Mouse (Mus musculus): ENCODE measurements at regions not wholly inside any gene's neighbourhood (a gene's known extent, or its start where the extent isn't known, plus 50 kb on each side); places are given as distances from the start of the nearest gene placed in this dataset.

DNA sequence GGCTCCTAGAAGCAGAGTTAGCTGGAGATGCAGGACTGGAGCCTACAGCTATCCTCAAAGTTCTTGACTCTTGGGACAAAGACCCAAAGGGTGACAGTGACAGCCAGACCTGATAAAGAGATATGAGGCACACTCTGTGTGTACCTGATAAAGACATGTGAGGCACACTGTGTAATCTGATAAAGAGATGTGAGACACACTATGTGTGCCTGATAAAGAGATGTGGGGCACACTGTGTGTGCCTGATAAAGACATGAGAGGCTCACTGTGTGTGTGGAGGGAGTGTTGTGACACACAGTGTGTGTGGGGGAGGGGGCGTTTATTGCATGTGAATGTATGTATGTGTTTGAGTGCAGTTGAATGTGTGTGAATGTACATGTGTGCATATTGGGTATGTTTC is 97.8 kb upstream of the Habp2 start:
- TF ChIP-seq CTCF (IDR thresholded peaks at IDR 0.05; ENCODE audit: control insufficient read depth, insufficient read depth, insufficient read length), result no peak
- no peak for TF ChIP-seq MAX (IDR thresholded peaks at IDR 0.05)
- no peak for TF ChIP-seq MYOG (IDR thresholded peaks at IDR 0.05; ENCODE audit: control insufficient read depth, extremely low read depth, insufficient read length)
- TF ChIP-seq MYOD1 (IDR thresholded peaks at IDR 0.05; ENCODE audit: control insufficient read depth, insufficient read length, low read depth), result no peak
- TF ChIP-seq CEBPB (IDR thresholded peaks at IDR 0.05; ENCODE audit: low read depth), result no peak
- no peak for TF ChIP-seq USF1 (IDR thresholded peaks at IDR 0.05; ENCODE audit: low read depth)
- TF ChIP-seq FOSL1 (IDR thresholded peaks at IDR 0.05; ENCODE audit: insufficient read depth, low read length, poor library complexity, severe bottlenecking), result no peak
